Mouse (Mus musculus) erythroblast, embryonic 14.5 days (primary cell): ENCODE data around the gene Angptl8.

Experiments
- GATA1 ChIP-seq: IDR thresholded peaks from 2 replicates; pipeline ENCODE4 v1.6.1; 2012; ENCODE audit warnings: low read length, inconsistent platforms, mixed read lengths
- TAL1 ChIP-seq: IDR thresholded peaks from 3 replicates; pipeline ENCODE4 v1.6.1; 2012; ENCODE audit warnings: low read length, inconsistent platforms, mixed read lengths

- TF ChIP-seq GATA1 (no peak), TAL1 (no peak)
These were observed 16.7 kb upstream of the Angptl8 start for GRCm38 (mm10) chr9:21818561-21818960.
